Mouse (Mus musculus) ES-Bruce4 (cell line): ENCODE results near the gene Thbs1. TPM values are rescaled to one million over a fixed set of nuclear protein-coding genes. Genes with fewer than 3 reads are reported as not detected.

ENCODE experiments used
- H3K27ac ChIP-seq: 2 replicates; pipeline ENCODE4 v1.5.1; 2012; ENCODE audit warnings: low read length, inconsistent platforms; ENCODE audit not compliant: insufficient read depth
- H3K27me3 ChIP-seq: 2 replicates; pipeline ENCODE4 v1.6.1; 2012; ENCODE audit warnings: mild to moderate bottlenecking, low read length, inconsistent platforms; ENCODE audit not compliant: control insufficient read depth, poor library complexity, insufficient read depth, severe bottlenecking
- H3K36me3 ChIP-seq: 2 replicates; pipeline ENCODE4 v1.6.1; 2012; ENCODE audit warnings: inconsistent platforms, mild to moderate bottlenecking, low read length, moderate library complexity; ENCODE audit not compliant: control insufficient read depth, poor library complexity, insufficient read depth, severe bottlenecking
- H3K4me1 ChIP-seq: one replicate; pipeline ENCODE4 v1.8.1; 2011; ENCODE audit warnings: low read length; ENCODE audit not compliant: control insufficient read depth, insufficient read depth
- H3K4me3 ChIP-seq: 2 replicates; pipeline ENCODE4 v1.5.1; 2011; ENCODE audit warnings: low read depth, mild to moderate bottlenecking, low read length
- H3K9ac ChIP-seq: 2 replicates; pipeline ENCODE4 v1.6.1; 2012; ENCODE audit warnings: low read depth, mild to moderate bottlenecking, inconsistent platforms; ENCODE audit not compliant: poor library complexity, severe bottlenecking
- H3K9me3 ChIP-seq: replicated peaks from 2 replicates; pipeline ENCODE4 v1.6.1; 2012; ENCODE audit warnings: mild to moderate bottlenecking, low read length, inconsistent platforms; ENCODE audit not compliant: control insufficient read depth, poor library complexity, insufficient read depth, severe bottlenecking
- CTCF ChIP-seq: IDR thresholded peaks from one replicate; pipeline ENCODE4 v1.8.1; 2011; ENCODE audit warnings: low read depth, low read length
- EP300 ChIP-seq: IDR thresholded peaks from 2 replicates; pipeline ENCODE4 v1.6.1; 2011; ENCODE audit warnings: low read depth, low read length; ENCODE audit not compliant: insufficient read depth
- POLR2A ChIP-seq: IDR thresholded peaks from one replicate; pipeline ENCODE4 v1.8.1; 2011; ENCODE audit warnings: low read length; ENCODE audit not compliant: insufficient read depth
- polyA plus RNA-seq: library from polyadenylated mRNA; stranded (reverse); fragments of >200 nt; gene quantifications from 2 replicates; pipeline ENCODE4 v1.2.4, GENCODE M21; 2011; ENCODE audit warnings: low read depth; ENCODE audit not compliant: missing spikeins, insufficient read depth, insufficient read length

Thbs1 gene
- polyA plus RNA-seq, 1 experiment: 116 TPM

- H3K9me3 ChIP-seq: no peaks in the 10 kb centered on the region
- no peak overlapping the region for H3K4me3 ChIP-seq
- TF ChIP-seq EP300 (no peak), POLR2A (no peak), CTCF (no peak)
- no peaks in the 10 kb centered on the region for H3K4me1 ChIP-seq
- no peak overlapping the region for H3K27ac ChIP-seq
- H3K27me3 ChIP-seq: no peaks in the 10 kb centered on the region
- no peaks in the 10 kb centered on the region for H3K36me3 ChIP-seq
- H3K9ac ChIP-seq: no peak overlapping the region
Measured at GRCm38 (mm10) chr2:118085647-118086046, 26.0 kb upstream of the Thbs1 start.

- Histone ChIP-seq H3K4me3 (no peak overlapping the region), H3K9me3 (no peaks in the 10 kb centered on the region), H3K36me3 (no peaks in the 10 kb centered on the region), H3K27ac (no peak overlapping the region), H3K9ac (no peak overlapping the region), H3K4me1 (no peaks in the 10 kb centered on the region), H3K27me3 (no peaks in the 10 kb centered on the region)
- TF ChIP-seq CTCF (no peak), EP300 (no peak), POLR2A (no peak)
Measured at GRCm38 (mm10) chr2:118087044-118087726, 24.5 kb upstream of the Thbs1 start.

DNA sequence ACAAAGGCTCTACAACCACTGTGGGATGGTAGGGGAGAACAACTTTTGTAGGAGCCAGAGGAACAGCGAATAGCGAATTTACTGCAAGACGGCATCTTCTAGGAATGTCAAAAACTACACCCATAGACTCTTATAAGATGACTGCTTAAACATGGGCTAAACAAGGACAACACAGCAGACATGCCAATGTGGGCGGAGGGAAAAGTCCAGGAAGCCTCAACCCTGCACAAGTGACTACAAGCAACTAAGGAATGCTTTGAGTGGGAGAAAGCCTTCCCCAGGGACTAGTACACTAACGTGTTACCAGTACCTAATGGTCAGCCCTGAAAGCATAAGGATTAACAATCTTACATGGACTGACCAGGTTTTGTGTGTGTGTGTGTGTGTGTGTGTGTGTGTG lies 20.4 kb upstream of the Thbs1 start:
- no peak overlapping the region for H3K27ac ChIP-seq
- TF ChIP-seq CTCF: no peak
- TF ChIP-seq EP300: no peak
- no peak for TF ChIP-seq POLR2A
- H3K27me3 ChIP-seq: no peaks in the 10 kb centered on the region
- H3K9ac ChIP-seq: no peak overlapping the region
- no peaks in the 10 kb centered on the region for H3K36me3 ChIP-seq
- no peaks in the 10 kb centered on the region for H3K9me3 ChIP-seq
- no peaks in the 10 kb centered on the region for H3K4me1 ChIP-seq
- H3K4me3 ChIP-seq: no peak overlapping the region

DNA sequence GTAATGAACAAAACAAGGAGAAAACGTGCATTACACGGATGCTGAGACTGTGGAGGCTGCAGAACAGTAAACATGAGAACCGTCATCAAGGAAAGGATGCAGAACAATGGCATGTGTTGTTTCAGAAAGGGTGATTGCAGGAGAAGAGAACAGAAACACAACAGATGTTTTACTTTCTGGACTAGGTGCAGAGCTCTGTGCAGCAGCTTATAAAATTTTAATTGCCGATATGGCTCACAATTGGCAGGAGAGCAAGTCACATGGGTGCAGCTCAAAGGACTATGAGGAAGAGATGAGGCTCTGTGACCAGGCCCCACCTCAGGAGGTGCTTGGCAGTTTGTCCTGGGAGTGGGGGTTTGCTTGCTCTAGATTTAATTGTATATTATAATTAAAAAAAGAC lies 12.6 kb upstream of the Thbs1 start:
- no peak for TF ChIP-seq POLR2A
- no peak for TF ChIP-seq CTCF
- TF ChIP-seq EP300: no peak
- Histone ChIP-seq H3K27ac (no peak overlapping the region), H3K9ac (no peak overlapping the region), H3K4me3 (no peak overlapping the region), H3K27me3 (no peaks in the 10 kb centered on the region), H3K36me3 (no peaks in the 10 kb centered on the region), H3K4me1 (no peaks in the 10 kb centered on the region), H3K9me3 (no peaks in the 10 kb centered on the region)

GRCm38 (mm10) chr2:118102169-118102568 lies 9.5 kb upstream of the Thbs1 start:
- Histone ChIP-seq H3K27ac (no peak overlapping the region), H3K4me3 (no peak overlapping the region), H3K36me3 (no peaks in the 10 kb centered on the region), H3K9me3 (no peaks in the 10 kb centered on the region), H3K4me1 (no peaks in the 10 kb centered on the region), H3K27me3 (peaks cover 2% of the 10 kb centered on the region; the same call in 1 of the 2 replicates), H3K9ac (no peak overlapping the region)
- TF ChIP-seq CTCF (no peak), EP300 (no peak), POLR2A (no peak)

- peak overlapping the region; percentile 35; the same call in 1 of the 2 replicates for H3K4me3 ChIP-seq
- H3K27ac ChIP-seq: no peak overlapping the region
- no peaks in the 10 kb centered on the region for H3K4me1 ChIP-seq
- peaks cover 5% of the 10 kb centered on the region; the same call in 1 of the 2 replicates for H3K9me3 ChIP-seq
- H3K9ac ChIP-seq: no peak overlapping the region
- TF ChIP-seq CTCF: no peak
- TF ChIP-seq POLR2A: no peak
- no peaks in the 10 kb centered on the region for H3K36me3 ChIP-seq
- H3K27me3 ChIP-seq: peaks cover 6% of the 10 kb centered on the region
Measured at GRCm38 (mm10) chr2:118110225-118110915, 1.3 kb upstream of the Thbs1 start.
